Mouse (Mus musculus) embryo, embryonic 11.5 days (tissue): ENCODE results near the gene Rprd1b.

Experiments used
- DNase-seq: peaks from one replicate; pipeline ENCODE4 v3.0.0-alpha.2; 2012; ENCODE audit warnings: low read depth, low spot score

The Rprd1b gene

DNA sequence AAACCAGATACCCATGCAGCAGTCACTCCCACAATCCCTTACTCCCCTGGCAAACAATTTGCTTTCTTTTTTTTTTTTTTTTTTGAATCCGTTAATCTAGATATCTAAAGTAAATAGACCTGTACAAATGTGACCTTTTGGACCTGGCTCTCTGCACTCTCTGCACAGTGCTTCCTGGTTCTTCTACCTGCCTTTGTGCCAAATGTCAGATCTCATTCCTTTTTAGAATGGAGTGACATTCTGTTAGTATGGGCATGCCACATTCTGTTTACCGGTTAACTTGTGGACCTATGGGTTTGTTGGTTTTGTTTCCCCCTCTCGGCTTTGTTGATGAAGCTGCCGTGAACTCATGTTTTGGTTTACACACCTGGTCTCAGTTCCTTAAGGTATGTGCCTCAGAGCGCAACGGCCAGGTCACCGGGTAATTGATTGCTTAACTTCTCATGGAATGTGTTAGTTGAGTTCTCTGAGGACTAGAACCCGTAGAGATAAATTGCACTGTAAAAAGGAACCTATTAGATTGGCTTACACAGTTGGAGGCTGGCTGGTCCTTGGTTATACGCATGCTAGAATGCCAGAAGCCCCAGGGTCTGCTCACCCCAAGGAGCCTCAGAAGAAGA is 52.4 kb downstream of the Rprd1b start:
- DNase-seq, result no peak

DNA sequence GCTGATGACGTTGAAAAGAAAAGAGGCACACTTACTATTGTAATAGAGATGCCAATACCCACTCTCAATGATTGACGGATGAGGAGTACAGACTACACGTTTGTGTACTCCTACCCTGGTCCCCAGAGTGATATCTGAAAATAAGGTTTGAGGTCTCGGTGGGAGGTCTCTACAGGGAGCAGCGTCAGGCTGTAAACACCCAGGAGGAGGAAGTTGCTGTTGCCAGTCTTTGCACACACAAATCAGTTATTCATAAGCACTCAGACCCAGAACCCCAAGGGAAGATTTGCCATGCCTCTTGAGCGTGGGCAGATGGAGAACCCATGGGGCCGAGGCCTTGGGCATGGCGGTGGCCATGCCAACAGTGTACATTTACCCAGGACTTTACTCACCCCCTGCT is 56.2 kb downstream of the Rprd1b start:
- DNase-seq, result no peak

DNA sequence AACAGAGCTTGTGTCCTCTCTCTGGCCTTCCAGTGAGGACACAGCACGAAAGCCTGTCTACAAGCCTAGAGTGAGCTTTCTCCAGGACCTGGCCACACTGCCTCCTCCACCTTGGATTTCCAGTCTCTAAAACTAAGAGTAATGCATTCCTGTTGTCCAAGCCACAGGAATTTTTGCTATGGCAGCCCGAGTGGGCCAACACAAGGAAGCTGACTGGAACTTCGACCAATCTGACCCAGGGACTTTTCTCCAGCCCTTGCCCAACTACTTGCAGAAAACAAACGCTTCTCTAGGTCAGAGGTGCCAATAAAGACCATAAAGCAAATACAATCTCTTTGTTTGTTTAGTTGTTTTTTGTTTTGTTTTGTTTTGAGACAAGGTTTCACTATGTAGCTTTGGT is 61.8 kb downstream of the Rprd1b start:
- no peak for DNase-seq

DNA sequence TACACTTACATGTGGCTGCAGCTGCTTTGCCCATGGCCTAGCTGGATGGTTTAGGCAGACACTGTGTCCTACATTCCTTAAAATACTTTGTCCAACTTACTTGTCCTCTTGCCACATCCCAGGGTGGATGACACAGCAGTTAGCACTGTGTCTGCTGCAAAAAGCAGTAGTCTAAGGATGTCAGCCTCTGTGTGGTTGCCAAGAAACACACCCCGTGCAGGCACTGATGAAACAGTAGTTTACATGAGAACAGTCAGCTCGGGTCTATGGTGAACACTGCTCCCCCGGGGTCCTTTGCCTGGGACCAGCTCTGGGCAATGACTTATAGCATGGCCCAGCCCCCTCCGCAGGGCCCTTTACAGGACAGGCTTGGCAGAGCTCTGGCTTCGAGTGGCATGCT is 65.0 kb downstream of the Rprd1b start:
- DNase-seq, result no peak

DNA sequence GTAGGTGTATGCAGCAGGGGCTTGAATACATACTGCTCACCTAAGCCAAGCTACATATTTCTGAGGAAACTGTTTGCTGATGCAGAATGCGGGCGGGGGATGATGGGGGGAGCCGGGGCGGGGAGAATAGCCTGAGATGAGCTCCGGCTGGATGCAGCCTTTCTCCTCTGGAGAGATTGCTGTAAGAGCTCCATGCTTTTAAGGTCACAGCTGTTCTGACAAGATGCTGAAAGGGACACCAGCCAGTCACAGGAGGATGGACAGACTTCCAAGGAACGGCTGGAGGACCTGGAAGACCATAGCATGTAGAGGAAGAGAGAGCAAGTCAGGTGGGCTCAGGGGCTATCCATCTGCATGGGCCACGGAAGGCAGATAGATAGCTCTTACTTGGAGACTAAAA is 66.0 kb downstream of the Rprd1b start:
- no peak for DNase-seq

DNA sequence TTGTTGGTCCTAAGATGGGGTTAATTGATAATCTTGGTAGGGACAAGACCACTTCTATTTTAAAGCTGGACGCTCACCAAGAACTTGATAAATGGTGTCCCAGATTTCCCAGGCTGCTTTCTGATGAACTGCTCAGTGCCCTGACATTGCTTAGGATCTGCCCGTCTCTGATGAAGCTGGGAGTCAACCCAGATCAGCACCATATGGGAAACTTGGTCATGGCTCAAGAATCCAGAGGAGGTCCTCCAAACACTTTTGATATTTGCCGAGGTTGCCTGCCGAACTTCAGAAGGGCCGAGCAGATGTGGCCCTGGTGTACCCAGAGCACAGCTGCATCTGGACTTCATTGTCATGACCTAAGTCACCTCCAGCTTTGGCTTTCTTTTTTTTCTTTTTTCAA is 66.5 kb downstream of the Rprd1b start:
- DNase-seq, result no peak

DNA sequence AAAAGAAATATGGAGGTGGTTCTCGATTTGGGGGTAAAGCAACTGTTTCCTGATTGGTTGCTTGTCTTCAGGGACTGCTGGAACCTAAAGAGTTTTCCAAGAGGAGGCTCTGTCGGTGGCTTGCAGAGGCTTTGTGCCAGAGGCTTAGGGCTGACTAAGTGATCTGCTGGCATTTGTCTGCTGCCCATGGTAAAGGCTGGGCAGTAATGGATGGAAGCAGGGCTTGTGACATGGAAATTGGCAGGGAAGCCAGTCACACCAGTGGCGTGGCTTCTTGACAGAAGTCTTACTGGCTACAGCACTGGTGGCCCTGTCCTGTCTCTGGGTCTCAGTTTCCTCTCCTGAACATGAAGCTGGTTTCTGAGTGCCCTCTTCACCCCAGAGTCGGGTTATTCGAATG is 68.8 kb downstream of the Rprd1b start:
- DNase-seq, result no peak

DNA sequence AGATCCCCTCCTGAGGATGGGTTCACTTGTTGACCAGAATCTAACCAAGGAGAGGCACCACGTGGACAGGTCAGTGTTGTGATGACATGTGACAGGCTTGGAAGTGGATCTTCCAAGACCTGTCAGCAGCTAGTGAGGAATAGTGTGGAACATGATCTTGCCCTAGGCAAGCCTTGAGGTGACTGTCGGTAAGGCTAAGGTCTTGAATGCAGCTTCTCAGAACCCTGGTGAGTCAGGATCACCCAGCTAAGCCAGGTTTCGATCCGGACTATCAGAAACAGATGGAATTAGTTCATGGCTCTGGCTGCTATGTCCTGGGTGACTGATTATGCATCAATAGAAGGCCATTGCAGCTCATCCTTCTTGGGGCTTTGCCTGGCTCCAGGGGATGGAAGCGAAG is 70.4 kb downstream of the Rprd1b start:
- DNase-seq, result no peak

DNA sequence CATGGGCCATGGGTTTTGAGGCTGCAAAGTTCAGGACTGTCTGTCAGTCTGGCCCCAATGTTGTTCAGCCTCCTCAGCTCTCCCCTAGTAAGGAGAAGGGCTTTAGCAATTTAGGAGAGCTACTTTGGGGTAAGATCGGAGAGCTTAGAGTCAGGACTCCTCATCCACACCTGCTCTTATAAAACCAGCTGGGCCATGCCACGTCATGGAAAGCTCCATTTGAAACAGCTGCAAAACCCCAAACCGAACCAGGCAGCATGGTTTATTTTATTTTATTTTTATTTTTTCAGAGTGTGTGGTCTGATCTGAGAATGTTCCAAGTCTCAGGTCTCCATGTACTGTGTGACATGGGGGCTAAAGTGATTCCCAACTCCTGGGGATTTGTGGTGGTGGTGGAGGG is 71.2 kb downstream of the Rprd1b start:
- no peak for DNase-seq

DNA sequence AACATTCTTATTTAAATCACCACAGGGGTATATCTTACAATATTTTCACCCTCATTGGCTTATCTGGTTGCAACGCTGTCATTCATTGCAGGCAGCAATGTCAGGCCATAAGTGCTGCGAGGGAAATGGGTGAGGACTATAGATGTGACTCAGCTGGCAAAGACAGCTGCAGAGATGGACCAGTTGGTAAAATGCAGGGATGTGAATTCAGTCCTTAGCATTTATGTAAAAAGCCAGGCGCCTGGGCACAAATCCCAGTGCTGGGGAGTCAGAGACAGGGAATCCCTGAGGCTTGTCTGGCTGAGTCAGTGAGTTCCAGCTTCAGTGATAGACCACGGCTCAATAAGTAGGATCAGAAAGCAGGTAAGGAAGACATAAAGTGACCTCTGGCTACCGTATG is 73.5 kb downstream of the Rprd1b start:
- DNase-seq, result no peak

DNA sequence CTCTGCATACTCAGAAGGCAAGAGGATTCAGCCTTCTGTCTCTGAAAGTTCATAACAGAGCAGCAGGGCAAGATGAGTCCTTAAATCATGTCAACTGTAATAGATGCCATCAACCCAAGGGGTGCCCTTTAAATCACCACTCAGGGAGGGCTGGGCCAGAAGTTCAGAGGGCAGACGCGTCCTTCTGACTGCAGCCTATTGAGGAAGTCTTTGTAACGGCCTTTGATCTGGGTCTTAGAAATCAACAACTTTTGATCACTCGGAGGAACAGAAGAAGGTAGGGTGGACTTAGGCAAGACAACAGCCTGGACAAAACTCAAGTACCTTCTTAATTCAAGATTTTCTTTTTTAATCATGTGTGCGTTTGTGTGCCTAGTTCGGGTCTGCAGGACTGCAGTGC is 76.7 kb downstream of the Rprd1b start:
- DNase-seq, result no peak

DNA sequence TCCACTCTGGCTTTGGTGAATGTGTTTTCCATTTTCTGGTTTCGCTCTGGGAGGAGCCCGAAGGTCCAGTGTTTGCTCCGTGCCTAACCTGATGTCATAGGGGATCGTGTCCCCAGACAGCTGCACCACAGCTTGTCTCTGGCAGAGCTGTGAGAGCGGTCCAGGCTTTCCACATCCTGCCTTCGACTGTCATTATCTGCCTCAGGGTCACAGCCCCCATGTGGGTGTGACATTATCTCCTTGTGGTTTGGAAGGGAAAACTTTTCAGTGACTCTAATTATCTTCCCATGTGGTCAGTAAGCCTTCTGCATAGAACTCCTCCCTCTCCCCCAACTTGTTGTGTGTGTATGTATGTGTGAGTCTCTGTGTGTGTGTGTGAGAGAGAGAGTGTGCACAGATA is 77.3 kb downstream of the Rprd1b start:
- DNase-seq, result no peak

DNA sequence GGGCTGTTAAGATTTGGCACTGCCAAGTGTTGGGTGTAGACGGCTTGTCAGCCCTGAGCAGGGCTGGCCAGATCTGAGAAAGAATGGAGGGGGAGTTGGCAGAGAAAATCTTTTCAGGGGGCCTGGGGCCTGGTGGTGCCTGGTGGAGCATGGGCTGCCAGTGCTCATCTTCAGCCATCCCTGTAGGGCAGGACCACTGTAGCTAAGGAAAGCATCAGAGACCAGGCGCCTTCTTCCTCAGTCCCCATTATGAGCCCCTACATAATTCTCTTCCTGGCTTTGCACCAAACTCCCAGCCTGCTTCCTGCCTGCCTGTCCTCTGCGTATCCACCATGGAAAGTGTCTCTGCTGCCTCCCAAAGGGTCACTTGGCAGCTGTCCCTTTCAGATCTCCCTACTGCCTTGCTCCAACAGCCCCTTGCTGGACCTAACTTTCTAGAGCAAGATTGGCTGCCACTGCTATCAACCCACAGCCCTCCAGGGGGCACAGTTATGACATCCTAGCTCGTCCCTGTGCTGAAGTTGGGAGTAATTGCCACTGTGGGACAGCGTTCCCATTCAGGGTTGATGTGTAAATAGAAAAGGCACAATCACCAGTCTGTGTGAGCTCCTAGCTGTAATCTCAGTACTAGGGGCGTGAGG is 78.8 kb downstream of the Rprd1b start:
- peak; percentile 22 for DNase-seq

DNA sequence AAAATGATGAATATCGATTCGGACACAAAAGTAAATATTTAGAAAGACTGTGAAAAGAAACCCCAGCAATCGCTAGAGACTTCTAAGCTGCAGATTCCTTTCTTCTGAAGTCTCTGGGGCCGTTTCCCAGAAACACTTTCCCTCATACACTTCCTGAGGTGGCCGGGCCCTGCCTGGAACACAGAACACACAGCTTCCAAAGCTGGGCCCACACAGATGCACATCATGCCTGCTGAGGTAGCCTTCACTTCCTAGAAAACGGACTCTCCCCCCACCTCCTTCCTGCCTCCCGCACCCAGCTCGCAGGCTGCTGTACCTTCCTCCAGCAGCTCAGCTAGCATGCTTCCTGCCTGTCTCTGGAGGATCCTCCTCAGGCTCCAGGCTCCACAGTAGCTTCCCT is 81.2 kb downstream of the Rprd1b start:
- no peak for DNase-seq

DNA sequence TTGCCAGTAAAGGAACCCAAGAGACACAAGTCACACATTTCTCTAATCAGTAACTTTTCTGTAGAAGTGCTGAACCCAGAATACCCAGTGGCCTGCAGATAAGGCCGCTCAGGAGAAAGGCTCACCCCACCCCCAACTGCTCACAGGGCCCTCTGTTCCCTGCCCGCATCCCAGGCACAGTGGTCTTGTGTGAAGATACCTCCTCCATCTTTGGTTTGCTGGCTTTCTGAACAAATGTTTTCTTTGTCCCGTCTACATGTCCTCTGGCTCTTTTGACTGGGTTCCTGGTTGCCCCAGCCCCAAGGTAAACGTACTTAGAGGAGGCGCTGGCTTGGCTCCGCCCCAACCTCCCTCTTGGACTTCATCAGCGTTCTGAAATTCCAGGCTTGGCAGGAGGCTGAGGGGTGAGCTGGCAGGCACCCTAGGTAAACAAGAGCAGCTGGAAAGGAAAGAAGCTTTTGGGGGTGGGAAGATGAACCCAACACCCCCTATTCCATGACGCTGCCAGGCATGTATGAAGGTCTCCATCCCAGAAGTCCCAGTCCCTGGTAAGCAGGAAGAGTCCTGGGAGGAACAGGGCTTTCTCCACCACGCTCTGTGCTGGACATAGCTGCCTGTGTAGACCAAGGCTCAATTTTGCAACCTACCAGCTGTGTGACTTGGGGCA is 85.4 kb downstream of the Rprd1b start:
- DNase-seq, result no peak

DNA sequence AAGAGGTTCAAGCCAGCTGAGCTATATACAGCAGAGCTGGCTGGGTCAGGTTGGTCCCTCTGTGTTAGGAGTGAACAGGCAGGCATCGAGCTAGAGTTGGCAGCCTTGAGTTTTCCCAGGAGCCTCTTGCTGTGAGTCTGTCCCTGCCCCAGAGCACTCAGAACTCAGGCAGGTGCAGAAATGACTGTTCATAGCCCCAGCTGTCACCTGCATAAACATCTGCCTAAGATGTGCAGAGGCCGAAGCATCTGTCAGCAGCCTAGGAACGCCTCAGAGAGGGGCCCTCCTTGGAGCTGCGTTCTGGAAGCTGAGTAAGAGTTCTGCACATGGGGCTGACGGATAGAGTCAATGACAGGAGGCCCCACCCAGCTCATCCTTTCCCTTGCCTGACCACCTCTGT is 86.6 kb downstream of the Rprd1b start:
- no peak for DNase-seq

DNA sequence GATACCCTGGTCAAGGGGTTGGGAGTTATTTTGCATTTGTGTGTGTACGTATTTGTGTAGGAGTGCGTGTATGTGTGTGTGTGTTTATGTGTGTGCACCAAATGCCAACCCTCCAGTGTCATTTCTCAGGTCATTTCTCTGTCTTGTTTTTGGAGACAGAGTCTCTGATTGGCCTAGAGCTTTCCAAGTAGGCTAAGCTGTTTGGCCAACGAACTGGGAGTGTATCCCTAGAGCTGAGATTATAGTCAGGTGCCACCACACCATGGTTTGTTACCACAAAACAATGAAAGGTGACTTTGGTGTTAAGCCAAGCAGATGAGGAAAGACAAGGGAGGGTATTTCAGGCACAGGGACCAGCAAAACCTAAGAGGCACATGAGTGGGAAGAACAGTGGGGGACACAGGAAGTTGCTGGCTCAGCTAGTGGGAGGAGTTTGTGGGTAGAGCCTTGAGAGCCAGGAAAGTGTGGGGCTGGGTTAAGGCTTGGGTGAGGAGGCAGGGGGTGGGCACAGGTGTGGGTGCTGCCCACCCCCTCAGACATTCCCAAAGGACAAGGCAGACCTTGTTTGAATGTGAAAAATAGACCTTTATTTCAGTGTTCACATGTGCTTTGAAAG is 87.6 kb downstream of the Rprd1b start:
- no peak for DNase-seq

DNA sequence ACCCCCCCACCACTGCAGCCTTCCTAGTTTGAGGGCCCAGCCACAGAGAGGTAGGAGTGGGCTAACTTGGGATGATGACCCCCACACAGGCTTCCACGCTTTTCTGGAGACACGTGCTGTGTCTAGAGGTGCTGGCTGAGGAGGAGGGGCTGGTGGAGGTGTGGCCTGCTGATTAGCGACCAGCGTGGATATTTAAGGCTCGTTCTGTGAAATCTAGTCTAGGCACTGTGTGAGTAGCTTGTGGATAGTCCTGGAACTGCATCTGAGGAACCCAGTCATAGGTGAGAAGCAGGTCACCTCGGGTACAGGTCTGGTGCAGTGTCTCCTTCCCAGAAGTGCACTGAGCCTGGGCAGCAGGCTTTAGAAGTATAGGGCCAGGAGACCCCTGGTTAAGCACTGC is 88.4 kb downstream of the Rprd1b start:
- no peak for DNase-seq

DNA sequence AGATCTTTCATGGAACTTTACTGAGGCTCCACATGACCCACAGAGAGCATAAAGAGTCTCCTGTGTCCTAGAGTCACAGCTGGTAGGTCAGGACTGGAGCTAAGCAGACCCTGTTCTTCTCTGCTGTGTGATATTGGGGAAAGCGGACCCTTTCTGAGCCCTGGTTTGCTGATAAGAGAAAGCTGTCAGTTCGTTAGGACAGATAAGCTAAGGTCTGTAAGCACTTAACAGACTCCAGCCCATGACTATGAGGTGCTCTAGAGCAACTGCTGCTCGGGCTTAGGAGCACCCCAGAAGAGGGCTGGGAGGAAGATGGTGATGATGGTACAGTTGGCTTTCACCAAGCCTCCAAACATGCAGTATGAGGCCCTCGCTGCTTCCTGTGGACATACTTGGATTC is 90.8 kb downstream of the Rprd1b start:
- no peak for DNase-seq

DNA sequence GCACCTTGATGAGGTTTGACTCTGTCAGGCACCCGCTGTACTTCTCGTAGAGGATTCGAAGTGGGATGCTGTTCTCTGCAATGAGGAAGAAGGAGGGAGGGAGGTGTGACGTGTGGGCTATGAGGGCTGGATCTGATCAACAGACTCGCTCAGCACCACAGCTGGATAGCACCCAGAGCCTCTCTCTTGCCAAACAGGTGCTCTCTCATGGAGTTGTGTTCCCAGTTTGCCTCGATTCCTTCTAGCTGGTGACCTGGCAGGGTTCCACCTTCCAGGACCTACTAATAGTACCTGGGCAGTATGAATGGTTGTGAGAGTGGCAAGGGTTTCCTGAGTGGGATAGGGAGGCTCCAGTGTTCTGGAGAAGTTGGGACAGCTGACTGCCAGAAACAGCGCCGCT is 91.9 kb downstream of the Rprd1b start:
- no peak for DNase-seq

DNA sequence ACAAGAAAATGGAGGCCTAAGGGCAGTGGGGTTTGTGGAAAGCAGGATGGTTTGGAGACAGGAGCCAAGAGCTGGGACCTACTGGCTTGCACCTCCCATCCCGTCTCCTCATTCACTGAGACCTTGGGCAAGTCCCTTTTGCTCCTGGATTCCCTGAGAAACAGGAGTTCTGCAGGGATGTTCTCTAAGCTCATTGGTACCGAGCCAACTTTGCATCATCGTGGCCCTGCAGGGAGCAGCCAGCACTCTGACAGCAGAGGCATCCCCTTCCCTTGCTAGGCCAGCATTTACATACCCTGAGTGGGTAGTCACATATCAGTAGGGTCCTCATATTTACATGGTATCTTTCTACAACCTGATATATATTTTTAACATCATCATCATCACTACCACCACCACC is 92.6 kb downstream of the Rprd1b start:
- DNase-seq, result no peak

DNA sequence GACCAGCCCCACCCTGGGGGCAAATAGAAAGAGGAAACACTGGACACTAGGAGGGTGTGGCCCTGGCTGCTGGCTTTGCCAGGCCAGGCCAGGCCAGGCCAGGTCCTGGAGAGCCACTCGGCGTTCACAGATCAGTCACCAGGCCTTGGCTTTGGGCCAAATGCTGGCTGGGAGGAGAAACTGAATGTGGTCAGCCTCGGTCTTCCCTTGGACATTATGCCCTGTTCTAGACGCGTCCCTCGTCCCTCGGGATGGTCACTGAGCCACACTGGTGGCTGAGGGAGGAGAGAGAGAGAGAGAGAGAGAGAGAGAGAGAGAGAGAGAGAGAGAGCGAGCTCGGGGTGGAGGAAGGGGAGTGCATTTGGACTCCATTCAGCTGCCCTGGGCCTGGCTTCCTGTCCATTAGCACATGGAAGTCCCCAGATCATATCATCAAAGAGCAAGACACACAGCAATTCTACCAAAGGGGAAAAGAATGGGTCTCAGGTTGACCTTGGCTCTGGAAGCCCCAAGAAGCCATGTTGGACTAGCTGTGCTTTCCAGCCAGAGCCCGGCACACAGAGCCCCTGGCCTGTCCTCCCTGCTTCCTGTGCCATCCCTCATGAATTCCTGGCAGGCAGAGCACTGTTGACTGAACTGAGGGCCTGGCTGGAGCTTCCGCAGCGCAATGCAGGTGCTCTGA is 93.5 kb downstream of the Rprd1b start:
- DNase-seq, result no peak
